Mouse (Mus musculus) layer of hippocampus, adult 8-10 months (tissue): ENCODE measurements at regions not wholly inside any gene's neighbourhood (a gene's known extent, or its start where the extent isn't known, plus 50 kb on each side); places are given as distances from the start of the nearest gene placed in this dataset.

Source experiments
- DNase-seq, 2 experiments: peaks; one replicate each; pipeline ENCODE4 v3.0.0; 2022; ENCODE audit warnings: low spot score in 2 of 2

- no peak for DNase-seq
Measured at GRCm38 (mm10) chr1:90288892-90289731, 85.3 kb downstream of the Ackr3 start.

DNA sequence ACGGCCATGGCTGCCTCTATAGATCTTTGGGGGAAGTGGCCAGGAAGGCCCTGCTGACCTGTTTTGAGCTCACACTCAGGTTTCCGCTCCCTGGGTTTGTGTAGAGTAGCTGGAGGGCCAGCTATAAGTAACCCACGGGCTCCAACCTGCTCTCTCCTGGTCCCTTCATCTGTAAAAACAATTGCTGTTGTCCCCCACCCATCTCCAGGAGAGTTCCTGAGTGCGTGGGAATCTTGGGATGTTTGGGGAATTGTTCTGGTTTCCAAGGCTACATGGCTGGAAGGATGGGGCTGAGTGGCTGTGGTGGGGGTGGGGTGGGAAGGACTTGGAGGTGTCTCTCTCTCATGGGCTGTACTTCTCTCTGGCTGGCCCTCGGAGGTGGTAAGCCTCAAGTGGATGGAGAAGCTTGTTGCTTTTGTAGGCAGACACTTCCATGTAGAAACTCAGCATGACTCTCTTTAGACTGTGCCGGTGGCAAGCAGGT lies 86.0 kb downstream of the Ackr3 start:
- DNase-seq, result no peak

DNA sequence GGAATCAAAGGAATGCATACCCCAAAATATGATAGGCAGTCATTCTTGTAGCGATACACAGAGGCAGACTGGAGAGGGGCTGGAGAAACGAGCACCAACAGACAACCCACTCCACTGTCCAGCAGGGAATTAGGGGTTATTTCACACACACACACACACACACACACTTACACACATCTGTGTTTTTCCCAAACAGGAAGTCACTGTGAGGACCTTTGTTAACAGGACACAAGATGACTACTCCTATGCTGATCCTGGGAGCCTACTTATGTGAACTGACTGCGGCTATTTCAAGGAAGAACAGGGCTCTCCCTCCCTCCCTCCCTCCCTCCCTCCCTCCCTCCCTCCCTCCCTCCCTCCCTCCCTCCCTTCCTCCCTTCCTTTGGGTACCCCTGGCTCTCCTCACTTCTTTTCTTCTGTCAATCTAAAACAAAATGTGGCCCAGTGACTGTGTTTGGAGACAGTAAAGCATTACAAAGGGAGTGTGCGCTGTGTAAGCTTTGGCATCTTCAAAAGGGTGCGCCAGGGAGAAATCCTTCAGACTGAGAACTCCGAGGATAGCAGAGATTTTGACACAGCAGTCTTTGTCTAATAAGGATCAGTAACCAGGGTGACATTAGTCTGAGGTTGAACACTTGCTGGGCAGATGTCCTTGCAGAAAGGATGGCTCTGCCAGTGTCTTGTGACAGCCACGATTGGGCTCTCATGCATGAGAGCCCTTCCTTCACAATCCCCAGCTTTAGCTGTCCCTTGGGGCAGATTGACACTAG lies 86.8 kb downstream of the Ackr3 start:
- DNase-seq, result no peak

DNA sequence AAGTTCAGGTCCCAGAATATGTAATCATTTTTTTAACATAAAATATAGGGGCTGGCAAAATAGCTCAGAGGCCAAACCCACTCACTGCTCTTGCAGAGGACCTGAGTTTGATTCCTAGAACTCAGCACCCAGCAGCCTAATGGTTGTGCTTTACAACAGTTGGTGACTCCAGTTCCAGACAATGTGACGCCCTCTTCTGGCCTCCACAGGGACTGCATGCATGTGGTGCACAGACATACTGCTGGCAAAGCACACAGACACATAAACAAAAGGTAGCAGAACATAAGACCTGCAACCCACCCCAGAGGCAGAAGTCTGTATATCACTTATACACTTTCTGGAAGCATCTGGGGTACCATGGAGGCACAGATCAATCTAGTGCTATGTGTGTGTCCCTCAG lies 87.5 kb downstream of the Ackr3 start:
- no peak for DNase-seq

DNA sequence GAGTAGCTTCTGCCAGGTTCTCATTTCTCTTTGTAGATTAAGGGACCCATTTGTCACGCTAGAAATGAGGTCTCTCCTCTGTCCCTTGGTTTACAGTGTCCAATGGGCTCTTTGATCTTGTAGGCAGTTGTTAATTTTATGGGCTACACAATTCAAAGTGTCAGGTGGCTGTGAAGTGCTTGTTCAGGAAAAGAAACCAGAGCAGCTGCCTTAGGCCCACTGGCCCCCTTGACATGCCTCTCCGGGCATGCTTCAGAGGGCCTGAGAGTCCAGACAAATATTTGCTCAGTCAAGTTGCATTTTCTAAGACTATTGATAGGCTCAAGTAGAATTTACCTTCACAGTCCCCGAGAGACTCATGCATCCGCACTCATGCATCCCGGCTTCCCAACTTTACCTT lies 94.0 kb downstream of the Ackr3 start:
- DNase-seq, result no peak

DNA sequence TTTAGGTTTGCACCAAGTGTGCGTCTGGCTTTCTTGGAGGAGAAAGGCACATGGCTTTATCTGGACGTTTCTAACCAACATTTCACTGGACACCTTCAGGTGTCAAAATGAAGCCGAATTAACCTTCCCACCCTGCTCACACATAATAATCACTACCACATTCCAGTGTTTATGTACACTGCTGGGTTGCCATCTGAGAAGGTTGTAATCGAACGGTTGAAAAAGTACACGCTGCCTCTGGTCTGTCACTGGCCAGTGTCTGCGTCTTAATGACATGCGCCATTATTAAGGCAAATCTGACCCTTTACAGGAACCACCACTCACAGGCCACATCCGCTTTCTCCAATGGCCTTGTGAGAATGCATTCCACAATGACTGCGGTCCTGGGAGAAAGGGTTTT lies 96.4 kb downstream of the Ackr3 start:
- DNase-seq, result no peak

DNA sequence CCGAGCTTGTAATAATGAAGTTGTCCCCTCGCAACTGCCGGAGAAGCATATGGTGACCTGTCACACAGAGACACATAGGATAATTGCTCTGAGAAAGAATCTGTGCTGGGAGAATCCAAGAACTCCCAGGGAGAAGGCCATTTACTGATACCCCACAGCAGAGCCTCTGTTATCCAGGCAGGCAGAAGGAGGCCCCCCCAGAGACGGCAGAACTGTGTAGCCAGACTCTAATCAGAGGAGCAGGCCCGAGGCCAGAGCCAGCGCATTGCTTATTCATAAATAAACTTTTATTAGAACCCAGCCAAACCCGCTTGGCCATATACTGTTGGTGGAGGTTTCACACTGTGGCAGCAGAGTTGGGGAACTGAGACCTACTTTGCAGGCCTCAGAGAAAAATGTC lies 100.6 kb downstream of the Ackr3 start:
- DNase-seq, result no peak

DNA sequence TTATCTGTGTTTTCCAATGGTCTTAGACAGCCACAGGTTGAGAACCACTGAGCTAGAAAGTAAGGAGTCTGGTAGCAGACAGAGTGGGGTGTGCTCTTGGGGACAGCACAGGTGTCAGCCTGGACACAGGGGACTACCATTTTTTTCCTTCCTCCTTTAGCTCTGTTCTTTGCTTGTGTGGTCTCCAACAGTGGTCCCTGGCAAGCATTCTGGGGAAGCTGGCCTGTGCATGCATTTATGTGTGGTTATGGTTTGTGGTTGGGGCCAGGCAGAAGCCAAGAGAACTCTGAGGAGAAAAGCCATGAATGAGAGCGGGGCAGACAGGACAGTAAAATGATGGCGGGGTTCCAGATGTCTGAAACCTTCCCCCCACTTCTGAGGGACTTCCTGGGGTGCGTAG lies 107.2 kb downstream of the Ackr3 start:
- DNase-seq, result no peak

GRCm38 (mm10) chr1:90311649-90312442 lies 108.1 kb downstream of the Ackr3 start:
- DNase-seq, result no peak

GRCm38 (mm10) chr1:90313750-90314359 lies 110.1 kb downstream of the Ackr3 start:
- DNase-seq, result no peak

GRCm38 (mm10) chr1:90317902-90318301 lies 114.1 kb downstream of the Ackr3 start:
- no peak for DNase-seq

- DNase-seq, result no peak
Measured at GRCm38 (mm10) chr1:90318502-90318901, 114.7 kb downstream of the Ackr3 start.

- no peak for DNase-seq
Measured at GRCm38 (mm10) chr1:90320518-90320917, 116.7 kb downstream of the Ackr3 start.

DNA sequence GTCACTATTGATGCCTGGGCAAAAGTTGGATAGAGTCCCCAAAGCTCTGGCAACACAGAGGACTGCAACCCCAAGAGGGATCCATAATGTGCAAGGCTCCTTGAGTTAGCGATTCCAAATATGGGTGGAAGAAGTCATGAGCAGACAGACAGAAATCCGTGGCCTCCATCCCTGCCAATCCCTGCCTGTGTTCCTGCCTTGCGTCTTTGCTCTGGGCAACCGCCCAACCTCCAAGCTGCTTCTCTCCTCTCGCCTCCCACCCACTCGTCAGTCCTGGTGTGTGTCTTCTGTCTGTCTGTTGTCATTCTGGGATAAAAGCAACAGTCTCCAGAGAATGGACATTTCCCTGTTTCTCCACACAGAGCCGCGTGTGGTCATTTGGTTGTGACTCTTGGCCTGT lies 117.7 kb downstream of the Ackr3 start:
- DNase-seq, result peak; percentile 19 to 29

- no peak for DNase-seq
Measured at GRCm38 (mm10) chr1:90327237-90327636, 123.5 kb downstream of the Ackr3 start.

DNA sequence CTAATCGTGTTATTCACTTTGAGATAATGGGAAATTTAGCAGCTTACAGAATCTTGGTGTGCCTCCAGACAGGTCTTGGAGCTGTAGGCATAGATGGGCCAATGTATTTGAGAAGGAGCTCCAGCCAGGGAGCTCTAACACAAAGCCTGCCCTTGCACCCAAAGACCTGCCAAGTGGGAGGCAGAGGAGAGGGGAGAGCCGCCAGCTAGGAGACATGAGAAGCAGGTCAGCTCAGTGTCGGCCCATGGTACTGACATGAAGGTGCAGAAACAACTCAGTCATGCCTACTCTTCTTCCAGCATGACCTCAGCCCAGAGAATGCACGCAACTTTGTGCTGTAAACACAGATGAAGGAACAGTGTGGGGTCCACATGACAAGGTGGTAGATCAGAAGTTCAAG lies 128.8 kb downstream of the Ackr3 start:
- DNase-seq, result no peak

GRCm38 (mm10) chr1:90333676-90334430 lies 130.1 kb downstream of the Ackr3 start:
- no peak for DNase-seq

DNA sequence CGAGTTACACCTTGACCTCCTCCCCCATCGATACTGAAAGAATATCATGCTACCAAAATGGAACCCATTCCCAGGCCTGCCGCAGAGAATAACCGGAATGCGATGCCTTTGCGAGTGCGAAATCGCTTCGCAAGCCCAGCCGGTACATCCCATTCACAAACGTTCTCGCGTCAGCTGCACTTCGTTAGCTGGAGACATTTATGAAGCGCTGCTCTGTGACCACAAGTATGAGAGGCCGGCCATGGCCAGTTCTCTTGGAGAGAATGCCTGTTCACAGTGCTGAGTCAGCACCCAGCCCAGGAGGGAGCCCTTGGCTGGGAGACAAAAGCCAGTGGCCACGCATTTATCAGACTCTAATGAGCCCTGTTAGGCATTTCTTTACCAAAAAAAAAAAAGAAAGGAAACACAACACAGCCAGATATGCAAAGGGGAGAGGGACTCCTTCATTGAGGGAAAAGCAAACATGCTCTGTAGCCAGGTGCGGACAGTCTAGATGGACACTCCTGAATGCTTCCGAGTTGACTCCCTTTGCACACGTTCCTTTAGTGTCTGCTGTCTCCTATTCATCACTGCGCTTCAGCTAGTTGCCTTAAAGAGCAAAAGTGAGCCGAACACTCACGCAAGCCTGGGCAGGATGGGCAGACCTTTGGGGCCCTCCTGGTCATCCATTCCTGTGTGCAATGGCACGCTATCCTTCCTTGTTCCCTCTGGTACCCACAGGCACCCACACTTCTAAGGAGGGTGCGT lies 131.4 kb downstream of the Ackr3 start:
- no peak for DNase-seq

DNA sequence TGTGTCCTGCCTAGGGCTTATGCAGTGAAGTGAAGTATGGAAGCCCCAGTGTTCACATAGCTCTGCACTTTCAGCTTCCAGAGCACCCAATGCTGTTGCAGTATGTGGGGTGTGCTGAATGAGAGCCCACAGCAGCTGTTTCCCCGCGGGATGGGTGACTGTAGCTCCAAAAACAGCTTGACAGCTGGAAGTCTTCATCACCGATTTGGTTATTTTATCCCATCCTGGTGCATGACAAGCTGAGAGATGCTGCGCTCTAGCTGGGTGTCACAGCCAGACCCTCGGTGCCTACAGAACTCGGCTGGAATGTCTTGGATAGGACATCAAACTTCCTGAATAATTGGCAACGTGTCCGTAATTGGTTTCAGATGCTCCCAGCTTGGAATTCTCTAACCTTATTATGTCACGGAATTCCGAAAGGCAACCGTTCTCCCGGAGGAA lies 134.1 kb downstream of the Ackr3 start:
- DNase-seq, result no peak

DNA sequence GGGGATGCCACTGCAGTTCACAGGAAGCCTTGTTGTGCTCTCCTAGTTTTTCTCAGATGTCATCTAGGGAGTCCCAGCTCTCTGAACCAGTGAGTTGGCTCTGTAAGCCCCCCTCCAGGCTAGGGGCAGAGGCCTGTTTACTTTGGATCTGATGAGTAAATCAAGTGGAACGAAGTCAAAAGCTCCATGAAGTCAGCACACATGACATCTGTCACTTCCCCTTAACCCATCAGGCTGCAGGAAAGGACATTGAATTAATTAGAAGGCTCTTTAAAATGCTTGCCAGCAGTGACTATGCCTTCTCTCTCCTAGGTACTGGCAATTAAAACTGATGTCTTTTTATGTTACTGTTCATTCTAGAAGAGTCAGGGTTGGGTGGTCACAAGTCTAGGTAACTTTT lies 138.6 kb downstream of the Ackr3 start:
- DNase-seq, result no peak
